Mouse (Mus musculus) activated CD4-positive, CD25-positive, alpha-beta regulatory T cell, adult 4 months (primary cell): ENCODE results near the gene Btnl10. TPM values are rescaled to one million over a fixed set of nuclear protein-coding genes. Genes with fewer than 3 reads are reported as not detected.

Source experiments
- ATAC-seq: one replicate; pipeline ENCODE4 v1.8.0; 2017
- polyA plus RNA-seq, 2 experiments: library from polyadenylated mRNA; unstranded; fragments of 100-300 nt; shearing (Covaris generic); gene quantifications; one replicate each; pipeline ENCODE4 v1.2.1; 2017

Gene Btnl10
- not detected for polyA plus RNA-seq

DNA sequence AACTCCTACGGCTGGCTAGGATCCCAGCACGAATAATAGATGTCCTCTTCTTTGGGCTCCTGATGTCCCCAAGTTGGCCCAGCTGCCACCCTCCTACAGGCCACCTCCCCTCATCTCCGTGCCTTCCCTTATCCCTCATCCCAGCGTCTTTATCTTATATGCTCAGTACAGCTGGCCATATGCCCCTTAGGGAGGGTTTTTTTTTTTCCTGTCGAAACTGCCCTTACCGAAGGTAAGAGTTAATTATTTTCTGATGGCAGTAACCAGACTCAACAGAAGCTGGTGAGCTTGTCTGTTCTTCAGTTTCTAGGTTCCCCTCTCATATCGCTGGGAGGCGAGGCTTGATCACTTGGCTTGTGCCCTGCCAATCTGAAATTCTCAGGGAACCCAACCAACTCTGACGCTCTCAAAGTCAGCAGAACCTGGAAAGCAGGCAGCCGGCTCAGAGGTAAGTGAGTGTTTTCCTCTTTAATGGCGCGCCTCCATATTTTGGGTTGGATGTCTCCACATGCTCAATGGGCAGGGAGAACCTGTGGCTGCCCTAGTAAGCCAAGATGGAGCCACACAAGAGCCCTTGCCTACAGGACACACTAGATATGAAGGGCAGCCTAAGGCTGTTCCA, at the start of gene Btnl10:
Btnl10 (plus strand) TSS at position 164 of the 622 bp plus-strand sequence.
- ATAC-seq = no peak

DNA sequence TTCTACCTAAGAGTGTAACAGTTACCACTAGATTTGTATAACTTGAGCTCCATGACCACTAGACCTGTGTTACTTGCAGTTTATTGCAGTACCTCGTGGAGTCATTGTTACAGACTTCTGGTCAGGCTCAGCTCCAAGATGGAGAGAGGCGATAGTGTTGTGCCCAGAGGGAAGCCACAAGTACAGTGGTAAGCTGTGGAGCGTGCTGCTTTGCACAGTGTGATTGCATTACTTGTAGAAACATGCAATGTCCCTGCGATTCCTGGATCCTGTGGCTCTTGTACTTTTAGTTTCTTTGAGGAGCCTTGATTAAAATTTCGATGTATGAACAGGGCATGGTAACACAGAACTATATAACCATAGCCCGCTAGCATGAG, 49.8 kb upstream of the Btnl10 start:
- ATAC-seq = no peak

DNA sequence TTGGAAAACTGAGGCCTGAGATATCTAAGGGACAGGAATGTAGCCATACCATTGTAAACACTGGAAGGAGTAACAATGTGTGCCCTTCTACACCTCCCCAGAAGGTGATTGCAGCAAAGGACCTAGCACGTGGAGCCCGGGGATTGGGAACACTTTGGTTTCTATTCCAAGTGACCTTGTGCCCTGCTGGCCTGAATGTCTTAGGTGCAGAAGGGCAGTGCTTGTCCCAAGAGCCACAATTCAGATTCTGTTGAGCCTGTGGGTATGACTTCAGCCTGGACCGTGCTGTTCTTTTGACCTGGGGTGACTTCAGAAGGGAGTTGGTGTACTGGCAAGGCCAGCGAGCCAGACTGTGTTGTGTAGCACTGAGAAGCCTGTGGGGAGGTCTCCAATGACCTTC, 46.7 kb upstream of the Btnl10 start:
- ATAC-seq = no peak

DNA sequence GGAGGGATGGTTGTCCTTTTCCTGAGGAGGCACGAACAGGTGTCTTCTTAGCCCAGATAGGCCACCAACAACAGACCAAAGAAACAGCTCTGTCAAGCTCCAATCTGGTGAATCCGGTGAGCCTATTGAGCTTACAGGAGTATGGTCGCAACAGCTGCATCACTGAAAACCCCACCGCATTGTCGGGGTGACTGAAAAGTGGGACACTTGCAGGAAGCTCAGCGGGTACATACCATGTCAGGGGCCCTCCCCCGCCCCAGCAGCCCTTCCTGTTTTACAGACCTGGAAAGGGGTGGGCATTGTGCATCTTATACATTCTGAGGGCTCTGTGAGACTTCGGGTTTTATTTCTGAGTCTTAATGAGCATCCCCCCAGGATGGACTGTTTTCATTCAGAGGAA, 34.0 kb upstream of the Btnl10 start:
- no peak for ATAC-seq

DNA sequence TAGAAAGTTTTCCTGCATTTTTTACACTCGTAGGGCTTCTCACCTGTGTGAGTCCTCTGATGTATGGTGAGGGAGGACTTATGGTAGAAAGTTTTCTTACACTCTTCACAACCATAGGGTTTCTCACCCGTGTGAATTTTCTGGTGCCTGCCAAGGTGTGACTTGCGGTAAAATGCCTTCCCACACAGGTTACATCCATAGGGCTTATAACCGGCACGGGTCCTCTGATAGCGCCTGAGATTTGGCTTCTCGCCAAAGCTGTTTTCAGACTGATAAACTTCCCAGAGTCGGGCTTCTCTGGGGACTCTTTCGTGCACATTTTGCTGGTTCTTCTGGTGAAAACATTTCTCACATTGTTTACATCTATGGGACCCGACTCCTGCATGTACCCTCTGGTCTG, 27.2 kb upstream of the Btnl10 start:
- no peak for ATAC-seq

DNA sequence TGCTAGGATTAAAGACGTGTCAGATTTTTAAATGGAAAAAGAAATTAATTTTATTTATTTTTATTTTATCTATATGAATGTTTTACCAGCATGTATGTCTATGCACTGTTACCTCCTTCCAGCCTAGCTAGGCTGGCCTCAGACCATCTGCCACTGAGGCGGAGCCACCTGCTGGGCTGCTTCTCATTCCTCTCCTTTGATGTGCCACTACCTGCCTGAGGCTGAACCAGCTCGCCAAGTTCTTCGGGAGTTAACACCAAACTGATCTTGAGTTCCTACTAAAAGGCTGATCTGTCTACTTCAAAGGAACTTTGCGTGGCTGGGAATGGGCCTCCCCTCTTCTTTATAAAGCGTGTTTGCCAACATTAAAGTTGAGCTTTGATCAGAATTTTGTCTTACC, 23.3 kb upstream of the Btnl10 start:
- ATAC-seq = no peak

DNA sequence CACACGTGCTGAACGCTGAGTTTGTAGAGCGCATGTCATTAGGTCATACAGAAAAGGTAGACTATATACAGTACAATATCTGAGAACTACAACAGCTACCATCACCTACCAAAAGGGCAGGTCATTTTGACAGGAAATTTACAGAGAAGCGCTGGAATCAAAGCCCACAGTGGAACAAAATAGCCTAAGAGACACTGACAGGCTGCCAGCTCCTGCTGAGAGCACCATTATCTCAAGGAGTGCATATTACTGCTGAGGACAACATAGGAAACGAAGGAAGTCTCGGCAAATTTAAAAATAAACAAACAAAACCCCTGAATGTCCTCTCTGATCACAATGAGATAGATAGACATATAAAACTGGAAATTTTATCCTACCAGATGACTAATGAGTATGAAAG, 20.2 kb upstream of the Btnl10 start:
- ATAC-seq = no peak

DNA sequence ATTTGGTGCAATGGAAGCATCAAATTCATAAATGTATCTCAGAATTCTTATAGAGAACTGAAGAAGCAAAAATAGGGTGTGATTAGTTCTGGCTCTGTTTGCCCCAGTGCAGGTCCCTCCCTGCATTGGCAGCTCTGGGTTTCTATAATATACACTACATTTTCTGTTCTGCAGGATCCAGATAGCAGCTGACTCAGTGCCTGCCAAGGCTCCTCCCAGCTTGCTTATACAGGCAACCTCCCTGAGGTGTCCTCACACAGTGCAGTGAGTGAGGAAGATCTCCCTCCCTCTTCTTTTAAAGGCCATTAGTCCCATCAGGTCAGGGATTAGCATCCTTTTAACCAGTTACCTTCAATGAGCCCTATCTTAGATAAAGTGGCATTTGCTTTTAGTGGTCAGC, 16.6 kb upstream of the Btnl10 start:
- no peak for ATAC-seq

DNA sequence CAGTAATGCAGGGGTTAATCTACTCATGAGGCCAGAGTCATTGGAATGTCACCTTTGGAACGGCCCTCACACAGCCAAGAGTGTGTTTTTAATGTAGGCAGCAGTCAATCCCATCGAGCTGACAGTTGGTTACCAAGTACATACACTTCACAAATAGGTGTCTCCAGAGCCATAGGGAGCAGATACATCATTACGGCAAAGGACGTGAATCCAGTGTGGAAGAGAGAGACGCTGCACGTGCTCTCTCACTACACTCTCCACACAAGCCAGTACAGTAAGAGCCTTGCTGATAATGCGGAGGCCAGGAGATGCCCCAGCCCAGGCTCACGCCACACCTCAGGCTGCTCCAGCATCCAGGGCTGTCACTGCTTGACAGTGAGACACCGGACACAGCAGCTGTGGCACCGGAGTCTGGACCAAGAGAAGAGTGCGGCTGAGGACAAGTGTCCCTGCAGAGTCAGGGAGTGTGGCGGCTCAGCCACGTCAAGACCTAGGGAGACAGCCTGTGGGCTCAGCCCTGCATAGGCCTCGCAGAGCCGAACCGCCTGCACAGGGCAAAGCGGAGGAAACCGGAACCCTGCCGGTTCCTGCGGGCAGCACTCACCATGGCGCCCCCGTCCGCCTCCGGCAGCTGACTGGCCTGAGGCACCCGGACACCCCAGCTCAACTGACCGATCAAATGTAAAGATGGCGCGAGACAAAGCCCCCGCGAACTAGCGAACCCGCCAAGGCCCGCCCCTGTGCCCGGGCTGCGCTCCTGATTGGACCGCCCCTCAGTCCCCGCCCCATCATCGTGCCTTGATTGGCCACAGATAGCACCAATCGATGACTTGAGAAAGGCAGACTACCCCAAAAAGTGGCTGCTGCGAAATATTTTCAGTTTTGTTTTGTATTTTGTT, 13.9 kb upstream of the Btnl10 start, which contains the start of gene Zfp39:
Zfp39 (minus strand) TSS at position 715 of the 899 bp plus-strand sequence.
- peak; percentile 98 for ATAC-seq

DNA sequence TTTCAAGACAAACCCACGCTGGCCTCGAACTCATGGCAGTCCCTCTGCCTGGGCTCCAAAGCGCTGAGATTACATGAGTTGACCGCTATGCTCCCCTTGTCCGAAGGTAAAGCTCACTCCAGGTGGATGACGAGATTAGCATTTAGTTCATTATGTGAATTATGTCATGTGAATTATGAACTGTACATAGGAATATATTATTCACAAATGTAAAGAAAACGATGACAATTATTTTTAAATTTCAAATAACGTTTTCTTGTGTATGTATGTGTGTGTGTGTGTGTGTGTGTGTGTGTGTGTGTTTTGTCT, 13.3 kb upstream of the Btnl10 start:
- ATAC-seq = no peak

DNA sequence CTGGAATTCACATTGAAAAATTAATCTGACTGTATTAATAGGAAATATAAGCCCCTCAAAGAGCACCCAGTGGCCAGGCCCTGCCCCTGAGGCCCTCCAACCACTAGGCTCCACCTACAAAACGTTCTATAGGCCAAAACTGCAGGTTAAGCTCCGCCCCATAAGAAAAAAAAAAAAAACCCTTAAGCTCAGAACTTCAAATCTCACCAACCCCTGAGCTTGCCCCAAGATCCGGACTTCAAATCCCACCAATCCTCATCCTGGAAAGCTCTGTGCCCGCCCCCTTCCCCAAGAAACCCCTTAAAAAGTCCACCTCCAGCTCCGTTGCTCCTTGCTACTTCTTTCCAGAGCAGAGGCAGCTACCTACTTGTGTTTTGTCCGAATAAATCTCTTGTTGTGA, 12.9 kb upstream of the Btnl10 start:
- no peak for ATAC-seq

DNA sequence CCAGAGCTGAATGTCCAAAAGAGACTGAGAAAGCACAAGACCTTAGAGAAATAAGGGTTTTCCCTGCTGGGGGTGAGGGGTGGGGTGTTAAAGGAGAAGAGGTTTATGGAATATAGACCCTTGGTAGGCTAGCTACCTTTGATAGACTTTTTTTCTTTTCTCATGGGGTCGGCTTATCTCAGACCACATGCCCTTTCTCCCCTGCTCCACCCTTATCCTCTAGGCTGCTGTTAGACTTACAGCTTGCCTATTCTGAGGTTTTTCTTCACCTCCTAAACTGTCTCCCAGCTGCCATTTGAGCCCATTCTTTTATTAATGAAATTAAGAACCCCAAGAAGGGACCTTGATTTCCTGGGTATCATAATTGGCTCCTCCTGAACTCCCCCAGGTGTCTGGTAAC, 3.9 kb upstream of the Btnl10 start:
- no peak for ATAC-seq

DNA sequence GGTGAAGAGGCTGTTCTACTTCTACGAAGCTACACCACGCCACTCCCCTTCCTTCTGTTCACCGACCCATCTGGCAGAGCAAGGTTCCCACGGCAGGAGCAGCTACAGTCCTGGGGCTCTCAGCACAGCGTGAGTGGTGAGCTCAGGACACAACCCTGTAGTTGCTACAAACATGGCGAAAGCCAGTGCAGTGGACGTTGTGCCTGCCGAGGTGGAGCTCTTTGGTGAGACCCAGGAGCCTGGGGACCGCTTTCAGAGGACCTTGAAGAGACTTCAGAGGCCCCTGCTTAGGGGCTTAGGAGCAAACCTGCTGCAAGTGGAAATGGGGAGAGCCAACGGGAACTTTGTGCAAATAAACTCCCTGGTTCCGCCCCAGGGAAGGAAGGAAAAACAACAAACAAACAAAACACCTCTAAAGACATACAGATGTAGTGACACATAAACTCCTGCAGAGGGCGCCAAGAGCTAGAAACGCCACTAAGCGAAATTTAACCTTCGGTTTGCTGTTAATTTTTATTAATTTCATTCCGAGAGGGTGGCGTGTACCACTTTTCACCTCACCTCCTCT, 3.2 kb upstream of the Btnl10 start:
- peak; percentile 57 for ATAC-seq

DNA sequence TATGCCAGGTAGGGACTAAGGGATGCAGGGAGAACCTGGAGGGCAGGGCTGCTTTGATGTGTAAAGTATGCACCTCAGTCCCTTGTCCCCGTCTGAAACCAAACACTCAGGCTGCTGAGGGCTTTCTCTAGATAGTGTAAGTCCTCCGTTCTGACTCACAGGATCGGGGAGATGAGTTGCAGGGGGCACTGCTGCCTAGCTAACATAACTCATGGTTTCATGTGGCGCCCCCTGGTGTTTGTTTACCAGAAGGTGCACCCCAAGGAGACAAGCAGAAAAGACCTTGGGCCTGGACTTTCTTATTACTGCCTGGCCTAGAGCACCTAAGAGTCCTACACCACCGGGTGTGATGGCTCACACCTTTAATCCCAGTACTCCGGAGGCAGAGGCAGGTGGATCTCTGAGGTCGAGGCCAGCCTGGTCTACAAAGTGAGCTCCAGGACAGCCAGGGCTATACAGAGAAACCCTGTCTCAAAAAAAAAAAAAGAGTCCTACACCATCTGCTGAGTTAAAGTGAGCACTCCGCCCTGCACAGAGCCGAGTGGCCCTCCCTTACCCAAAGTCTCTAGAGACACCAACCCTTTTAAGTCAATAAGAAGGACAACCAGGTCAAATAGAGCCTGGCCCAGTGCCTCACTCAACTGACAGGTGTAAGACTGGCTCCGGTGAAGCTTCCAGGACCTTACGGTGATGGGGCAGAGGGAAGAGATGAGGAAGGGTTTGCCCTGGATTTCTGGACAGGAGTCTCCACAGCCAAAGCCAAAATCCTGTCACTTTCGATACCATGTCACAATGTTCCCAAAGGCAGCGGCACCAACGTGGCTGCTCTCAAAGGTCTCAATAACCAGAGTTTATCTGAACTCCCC, 596 bp upstream of the Btnl10 start:
- ATAC-seq = peak; percentile 61

DNA sequence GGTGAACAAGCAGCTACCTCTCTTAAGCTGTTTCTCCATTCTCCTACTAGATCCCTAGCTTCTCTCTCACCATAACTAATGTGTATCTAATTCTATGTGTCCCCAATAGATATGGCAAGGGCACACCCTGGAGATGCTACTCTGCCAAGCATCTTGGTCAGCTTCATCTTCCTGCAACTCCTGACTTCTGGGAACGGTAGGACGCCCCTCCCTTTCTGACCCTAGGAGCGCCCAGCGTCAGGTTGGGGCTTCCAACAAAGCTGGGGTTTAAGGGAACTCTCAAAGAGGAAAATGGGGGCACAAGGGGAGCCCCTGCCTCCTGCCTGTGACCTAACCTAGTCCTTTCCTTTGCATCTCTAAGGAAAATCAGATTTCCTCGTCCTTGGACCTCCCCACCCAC, 1.1 kb downstream of the Btnl10 start:
- ATAC-seq = no peak

DNA sequence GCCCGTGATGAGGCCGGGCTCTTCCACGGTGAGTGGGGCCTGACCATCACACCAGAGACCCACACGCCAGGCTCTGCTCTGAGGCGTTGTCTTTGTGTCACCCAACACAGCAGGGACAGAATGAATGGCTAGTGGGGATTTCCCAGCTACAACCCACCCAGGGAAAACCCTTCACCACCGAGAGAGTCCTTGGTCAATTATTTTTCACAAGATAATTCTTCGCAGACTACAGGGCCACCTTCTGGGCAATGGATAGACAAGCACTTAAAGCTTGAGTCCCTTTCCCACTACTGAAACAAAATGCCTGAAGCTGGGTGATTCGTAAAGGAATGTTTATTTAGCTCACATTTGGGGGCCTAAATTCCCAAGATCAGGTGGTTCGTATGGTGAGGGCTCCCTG, 4.7 kb downstream of the Btnl10 start:
- no peak for ATAC-seq

DNA sequence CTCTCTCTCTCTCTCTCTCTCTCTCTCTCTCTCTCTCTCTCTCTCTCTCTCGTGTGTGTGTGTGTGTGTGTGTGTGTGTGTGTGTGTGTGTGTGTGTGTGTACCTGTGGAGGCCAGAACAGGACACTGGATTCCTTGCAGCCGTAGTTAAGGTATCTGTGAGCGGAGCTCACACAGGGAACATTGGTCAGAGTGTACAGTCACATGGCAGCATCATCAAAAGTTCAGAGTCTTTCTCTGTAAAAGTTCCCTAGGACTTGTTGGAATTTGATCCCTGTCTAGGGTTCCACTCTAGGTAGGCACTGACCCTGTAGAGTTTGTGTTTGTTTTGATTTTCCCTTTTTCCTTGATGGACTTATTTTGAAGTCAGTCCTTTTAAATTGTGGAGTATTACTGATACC, 8.9 kb downstream of the Btnl10 start:
- no peak for ATAC-seq

DNA sequence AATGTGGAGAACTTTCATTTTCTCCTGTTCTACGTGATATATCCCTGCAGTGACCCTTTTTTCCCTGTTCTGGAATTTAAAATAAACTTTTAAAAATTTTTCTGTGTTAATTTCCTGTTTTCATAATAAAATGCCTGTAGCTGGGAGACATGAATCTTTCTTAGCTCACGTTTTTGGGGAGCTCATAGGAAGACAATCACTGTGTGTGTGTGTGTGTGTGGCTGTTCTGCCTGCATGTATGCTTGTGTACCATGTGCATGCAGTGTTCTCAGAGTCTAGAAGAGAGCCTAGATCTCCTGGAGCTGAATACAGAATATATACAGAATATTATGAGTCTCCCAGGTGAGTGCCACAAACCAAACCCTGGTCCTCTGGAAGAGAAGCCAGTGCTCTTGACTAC, 9.3 kb downstream of the Btnl10 start:
- ATAC-seq = no peak

DNA sequence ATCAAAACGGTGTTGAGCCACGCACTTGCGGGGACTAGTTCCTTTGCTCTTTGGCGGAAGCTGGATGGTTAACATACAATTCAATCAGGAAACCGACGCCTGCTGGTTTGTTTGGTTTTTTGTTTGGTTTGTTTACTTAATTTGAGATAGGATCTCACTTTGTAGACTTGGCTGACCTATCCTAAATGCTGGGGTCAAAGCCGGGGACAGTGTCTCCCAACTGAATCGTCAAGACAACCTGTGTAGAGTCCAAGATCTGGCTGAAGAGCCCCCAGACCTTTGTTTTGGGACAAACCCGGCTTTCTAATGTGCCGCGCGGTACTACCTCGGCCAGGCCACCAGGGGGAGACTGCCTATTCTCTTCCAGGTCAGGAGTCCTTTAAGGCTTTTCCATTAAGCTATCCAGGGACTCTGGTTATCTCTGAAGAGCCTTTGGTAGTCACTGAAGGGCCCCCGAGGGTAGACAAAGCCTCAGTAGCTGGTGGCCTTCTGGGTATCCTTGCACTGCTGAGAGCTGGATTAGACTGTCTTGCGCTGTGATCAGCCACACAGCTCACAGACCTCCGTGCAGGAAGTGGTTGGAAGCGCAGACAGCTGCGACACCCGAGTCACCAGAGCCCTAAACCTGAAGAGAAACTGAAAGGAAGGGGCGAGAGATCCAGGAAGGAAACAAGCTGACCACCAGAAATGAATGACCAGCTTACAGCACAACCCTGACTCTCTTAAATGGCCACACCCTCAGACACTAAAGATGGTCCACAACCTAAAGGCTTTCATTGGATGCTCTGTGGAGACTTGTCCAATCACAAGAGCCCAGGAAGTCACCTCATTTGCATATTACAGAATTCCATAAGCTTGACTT, 10.3 kb downstream of the Btnl10 start:
- peak; percentile 96 for ATAC-seq

DNA sequence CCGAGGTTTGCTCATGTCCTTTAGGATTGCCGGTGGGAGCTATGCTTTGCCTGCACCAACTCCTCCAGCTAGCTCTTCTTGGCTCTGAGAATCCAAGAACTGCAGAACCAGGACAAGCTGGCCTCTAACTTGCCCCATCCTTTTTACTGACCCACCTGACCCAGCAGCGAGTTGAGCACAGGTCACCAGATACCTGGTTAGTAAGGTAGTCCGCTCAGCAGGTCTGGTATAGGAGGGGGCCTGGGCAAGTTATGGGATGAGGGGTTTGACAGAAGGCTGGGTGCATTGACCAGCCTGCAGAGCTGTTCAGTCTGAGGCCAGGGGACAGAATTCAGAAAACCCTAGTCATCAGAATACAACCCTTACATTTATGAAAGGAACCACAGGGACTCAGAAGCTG, 11.3 kb downstream of the Btnl10 start:
- ATAC-seq = no peak

DNA sequence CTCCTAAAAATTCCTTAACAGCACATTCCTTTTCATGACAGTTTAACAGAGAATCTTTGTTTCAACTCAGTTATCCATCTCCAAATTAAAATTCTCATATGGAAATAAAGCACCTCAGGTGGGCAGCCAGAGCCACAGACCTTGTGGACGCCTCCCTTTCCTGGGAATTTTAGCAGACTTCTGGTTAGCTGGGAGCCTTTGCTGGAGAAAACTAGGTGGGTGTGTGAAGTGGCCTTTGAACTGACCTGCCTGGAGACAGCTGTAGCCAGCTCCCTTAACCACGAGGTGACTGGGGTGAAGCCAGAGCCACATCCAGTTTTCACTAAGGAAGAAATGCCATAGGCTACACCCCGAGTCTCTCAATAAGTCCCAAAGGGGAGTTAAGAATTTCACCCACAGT, 11.9 kb downstream of the Btnl10 start:
- no peak for ATAC-seq

DNA sequence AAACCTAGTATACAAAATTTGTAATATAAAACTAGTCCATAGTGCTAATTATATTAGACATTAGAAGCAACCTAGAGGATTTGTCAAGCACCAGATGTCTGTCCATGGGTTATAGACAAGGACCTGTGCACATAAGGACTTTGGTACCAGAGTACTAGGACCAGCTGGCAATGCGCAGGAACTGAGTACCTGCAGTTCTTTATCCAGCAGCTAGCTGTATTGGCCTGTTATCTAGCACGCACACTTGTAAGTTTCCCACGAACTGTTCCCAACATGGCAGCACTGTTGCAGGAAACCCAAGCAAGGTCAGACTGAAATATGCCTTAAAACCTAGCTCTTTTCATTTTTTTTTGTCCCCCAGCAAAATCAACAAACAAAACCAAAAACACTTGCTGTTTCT, 12.5 kb downstream of the Btnl10 start:
- no peak for ATAC-seq
